Mouse (Mus musculus): ENCODE measurements around the gene Rab26.

Gene Rab26

DNA sequence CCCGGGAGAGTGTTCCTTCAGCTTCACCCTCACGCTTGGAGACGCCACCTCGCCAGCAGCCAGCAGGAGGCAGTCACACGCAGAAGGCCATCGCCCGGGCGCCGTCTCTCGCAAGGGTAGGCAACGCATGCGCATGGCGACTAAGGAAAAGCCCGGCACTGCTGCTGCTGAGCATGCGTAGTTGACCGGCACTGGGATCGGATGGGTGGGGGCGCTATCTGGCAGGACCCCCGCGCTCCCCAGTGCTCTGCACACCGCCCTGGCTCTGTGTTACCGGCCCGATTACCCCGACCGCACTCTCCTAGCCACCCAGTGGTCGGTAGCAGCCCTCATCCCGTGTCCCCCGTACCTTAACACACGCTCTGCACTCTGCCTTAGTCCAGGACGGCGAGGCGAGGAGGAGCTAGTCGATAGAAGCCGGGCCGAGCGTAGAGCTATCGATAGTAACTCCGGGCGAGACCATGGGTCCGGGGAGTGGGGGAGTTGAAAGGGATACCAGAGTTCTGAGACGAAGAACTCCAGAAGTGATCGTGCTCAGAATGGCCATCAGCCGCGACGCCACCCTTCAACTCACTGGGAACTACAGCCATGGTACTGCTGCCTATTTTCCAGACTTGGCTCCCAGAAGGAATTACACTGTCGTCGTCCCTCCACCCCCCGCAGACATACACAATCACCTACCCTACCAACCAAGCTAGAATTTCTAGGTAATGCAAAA, 55.2 kb downstream of the Rab26 start, which contains the start of gene Mlst8:
Gene Mlst8 (minus strand): TSS at position 416 of the 718 bp plus-strand sequence.
- peak; percentile 98 for DNase-seq (ENCODE audit: low spot score in 2 of 2)

DNA sequence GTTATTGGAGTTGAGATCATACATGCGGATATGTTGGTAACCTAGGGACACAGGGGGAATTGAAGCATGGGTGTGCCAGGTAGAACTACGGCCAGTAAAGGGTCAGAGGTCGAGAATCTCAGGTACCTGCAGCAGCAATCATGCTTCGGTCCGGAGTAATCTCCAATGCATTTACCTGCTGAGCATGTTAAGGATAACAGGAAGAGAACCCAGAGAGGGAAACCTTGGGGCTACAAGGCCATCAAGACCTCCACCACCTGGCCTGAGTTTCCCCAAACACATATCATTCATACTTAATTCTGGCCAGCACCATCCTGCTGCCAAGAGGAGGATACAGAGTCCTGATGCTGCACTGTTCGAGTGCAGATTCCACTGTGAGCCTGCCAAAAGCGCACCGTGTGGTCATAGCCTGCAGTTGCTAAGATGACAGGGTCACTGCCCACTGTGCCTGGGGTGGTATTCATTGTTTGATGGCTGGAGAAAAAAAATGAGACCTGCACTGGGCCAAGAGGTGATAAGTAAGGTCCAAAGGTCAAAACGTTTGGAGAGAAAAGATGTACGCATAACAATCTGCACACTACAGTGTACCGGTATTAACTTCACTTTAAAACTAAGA, 55.9 kb downstream of the Rab26 start:
- DNase-seq (ENCODE audit: low spot score in 2 of 2), result no peak

All from frontal cortex, postnatal 36 days (tissue).